Mouse (Mus musculus) hindbrain, embryonic 13.5 days (tissue): Measurements from ENCODE around the gene Cylc2. TPM values are rescaled to one million over a fixed set of nuclear protein-coding genes. Genes with fewer than 3 reads are reported as not detected.

Experiments
- ATAC-seq: fragments of 200-750 bp; cut with Nextera tagmentation; 2 replicates; pipeline ENCODE4 v1.8.0; 2017; ENCODE audit warnings: moderate TSS enrichment; ENCODE audit not compliant: low FRiP score
- H3K27ac ChIP-seq: fragments of 300-500 bp; sonication (generic); 2 replicates; pipeline ENCODE4 v1.5.1; 2015; ENCODE audit warnings: inconsistent platforms, mild to moderate bottlenecking, moderate library complexity
- H3K27me3 ChIP-seq: fragments of 300-500 bp; sonication (generic); 2 replicates; pipeline ENCODE4 v1.6.1; 2015; ENCODE audit warnings: mild to moderate bottlenecking, inconsistent platforms
- H3K36me3 ChIP-seq: fragments of 300-500 bp; sonication (generic); 2 replicates; pipeline ENCODE4 v1.6.1; 2015; ENCODE audit warnings: mild to moderate bottlenecking, inconsistent platforms
- H3K4me1 ChIP-seq: fragments of 300-500 bp; sonication (generic); replicated peaks from 2 replicates; pipeline ENCODE4 v1.6.1; 2015; ENCODE audit warnings: inconsistent platforms
- H3K4me2 ChIP-seq: fragments of 300-500 bp; sonication (generic); 2 replicates; pipeline ENCODE4 v1.6.1; 2015; ENCODE audit warnings: inconsistent platforms, mild to moderate bottlenecking, moderate library complexity
- H3K4me3 ChIP-seq: fragments of 300-500 bp; sonication (generic); 2 replicates; pipeline ENCODE4 v1.5.1; 2015; ENCODE audit warnings: mild to moderate bottlenecking, inconsistent platforms
- H3K9ac ChIP-seq: fragments of 300-500 bp; sonication (generic); 2 replicates; pipeline ENCODE4 v1.6.1; 2015; ENCODE audit warnings: mild to moderate bottlenecking, inconsistent platforms
- H3K9me3 ChIP-seq: fragments of 300-500 bp; sonication (generic); 2 replicates; pipeline ENCODE4 v1.6.1; 2016; ENCODE audit warnings: inconsistent platforms
- WGBS: fragments of 180-500 bp; shearing (Covaris S2); methylation state at CpG from one replicate; pipeline ENCODE4 v1.1.7; 2015; 5-methylcytosine and 5-hydroxymethylcytosine counted together
- polyA plus RNA-seq: library from polyadenylated mRNA; unstranded; fragments of >200 nt; fragmentation: Nextera tagmentation; extraction: Ambion mirVana; gene quantifications from 2 replicates; pipeline ENCODE4 v1.2.1, GENCODE M21; 2015

Cylc2 gene
- not detected in 2 replicates for polyA plus RNA-seq

- H3K4me3 ChIP-seq = no peak within 1 kb of the TSS
- H3K4me2 ChIP-seq = no peak within 1 kb of the TSS
- H3K27ac ChIP-seq = no peak within 1 kb of the TSS
- no peaks in the 10 kb centered on the region for H3K4me1 ChIP-seq
- 90% methylated on average over 1 of the region's 1 CpGs for WGBS
- no peak within 1 kb of the TSS for H3K9ac ChIP-seq
- H3K36me3 ChIP-seq = no peaks in the 10 kb centered on the region
- no peaks in the 10 kb centered on the region for H3K9me3 ChIP-seq
- no peak for ATAC-seq
- no peaks in the 10 kb centered on the region for H3K27me3 ChIP-seq
These were observed at the start of gene Cylc2 for GRCm38 (mm10) chr4:51216378-51216777. Gene Cylc2 (plus strand): TSS chr4:51216678.
